Mouse (Mus musculus): ENCODE data around the gene Ldhal6b. TPM values are rescaled to one million over a fixed set of nuclear protein-coding genes. Genes with fewer than 3 reads are reported as not detected.
A peak's percentile ranks its signal among the peaks of the same experiment; 100 is the strongest.
"Not testable (repeated sequence)": the region's sequence is repeated elsewhere in the genome, so short reads cannot be mapped to it uniquely, and the experiment has no call there.

Gene Ldhal6b
- polyA plus RNA-seq (2015; fragmentation: Nextera tagmentation; extraction: Ambion mirVana), result not detected in 2 replicates

GRCm38 (mm10) chr17:5418545-5418944 is at the start of gene Ldhal6b:
Gene Ldhal6b (minus strand): TSS chr17:5418767.
- no peak for ATAC-seq (replicated peaks; ENCODE audit: low FRiP score)
- no peak within 1 kb of the TSS for H3K4me2 ChIP-seq
- no peaks in the 10 kb centered on the region for H3K27me3 ChIP-seq
- WGBS, result 98% methylated on average over 11 of the region's 11 CpGs
- no peaks in the 10 kb centered on the region for H3K4me1 ChIP-seq
- no peak within 1 kb of the TSS for H3K27ac ChIP-seq
- H3K4me3 ChIP-seq (replicated peaks), result no peak within 1 kb of the TSS
- H3K9me3 ChIP-seq (replicated peaks), result no peaks in the 10 kb centered on the region
- no peak within 1 kb of the TSS for H3K9ac ChIP-seq
- peaks cover 41% of the 10 kb centered on the region for H3K36me3 ChIP-seq

- ATAC-seq (replicated peaks; ENCODE audit: low FRiP score), result 0 out of 2 replicates have a peak, but pooled peaks have one; percentile 52
- H3K27me3 ChIP-seq, result no peaks in the 10 kb centered on the region
- no peaks in the 10 kb centered on the region for H3K36me3 ChIP-seq
- no peak overlapping the region for H3K9ac ChIP-seq
- 29% methylated on average over 4 of the region's 4 CpGs for WGBS
- no peaks in the 10 kb centered on the region for H3K9me3 ChIP-seq (replicated peaks)
- no peak overlapping the region for H3K4me3 ChIP-seq (replicated peaks)
- no peak overlapping the region for H3K4me2 ChIP-seq
- H3K4me1 ChIP-seq, result peaks cover 13% of the 10 kb centered on the region
- no peak overlapping the region for H3K27ac ChIP-seq
These were observed 48.6 kb upstream of the Ldhal6b start for GRCm38 (mm10) chr17:5467177-5467576.

- H3K9ac ChIP-seq, result no peak overlapping the region
- H3K4me3 ChIP-seq (replicated peaks), result no peak overlapping the region
- H3K27me3 ChIP-seq, result no peaks in the 10 kb centered on the region
- H3K36me3 ChIP-seq, result no peaks in the 10 kb centered on the region
- H3K9me3 ChIP-seq (replicated peaks), result no peaks in the 10 kb centered on the region
- H3K27ac ChIP-seq, result no peak overlapping the region
- peaks cover 13% of the 10 kb centered on the region for H3K4me1 ChIP-seq
- ATAC-seq (replicated peaks; ENCODE audit: low FRiP score), result 0 out of 2 replicates have a peak, but pooled peaks have one; percentile 25
- 37% methylated on average over 8 of the region's 8 CpGs for WGBS
- no peak overlapping the region for H3K4me2 ChIP-seq
These were observed 48.2 kb upstream of the Ldhal6b start for GRCm38 (mm10) chr17:5466736-5467135.

- H3K36me3 ChIP-seq, result no peaks in the 10 kb centered on the region
- no peak overlapping the region for H3K4me2 ChIP-seq
- H3K9me3 ChIP-seq (replicated peaks), result no peaks in the 10 kb centered on the region
- H3K9ac ChIP-seq, result no peak overlapping the region
- peaks cover 13% of the 10 kb centered on the region for H3K4me1 ChIP-seq
- no peak overlapping the region for H3K4me3 ChIP-seq (replicated peaks)
- ATAC-seq (replicated peaks; ENCODE audit: low FRiP score), result no peak
- 58% methylated on average over 2 of the region's 2 CpGs for WGBS
- H3K27ac ChIP-seq, result no peak overlapping the region
- H3K27me3 ChIP-seq, result no peaks in the 10 kb centered on the region
These were observed 45.3 kb upstream of the Ldhal6b start for GRCm38 (mm10) chr17:5463912-5464311.

- Histone ChIP-seq H3K36me3 (no peaks in the 10 kb centered on the region), H3K9me3 (replicated peaks) (no peaks in the 10 kb centered on the region), H3K27ac (no peak overlapping the region), H3K4me3 (replicated peaks) (no peak overlapping the region), H3K9ac (no peak overlapping the region), H3K4me2 (no peak overlapping the region), H3K4me1 (no peaks in the 10 kb centered on the region), H3K27me3 (peaks cover 4% of the 10 kb centered on the region; the same call in 1 of the 2 replicates)
- 78% methylated on average over 4 of the region's 4 CpGs for WGBS
- no peak for ATAC-seq (replicated peaks; ENCODE audit: low FRiP score)
These were observed 35.1 kb upstream of the Ldhal6b start for GRCm38 (mm10) chr17:5453657-5454056.

- Histone ChIP-seq H3K27ac (no peak overlapping the region), H3K27me3 (peaks cover 9% of the 10 kb centered on the region; the same call in 1 of the 2 replicates), H3K9me3 (replicated peaks) (no peaks in the 10 kb centered on the region), H3K4me2 (no peak overlapping the region), H3K4me3 (replicated peaks) (no peak overlapping the region), H3K9ac (no peak overlapping the region), H3K36me3 (0 out of 2 replicates have a peak, but pooled peaks cover under 1% of the 10 kb centered on the region), H3K4me1 (peaks cover 14% of the 10 kb centered on the region)
- ATAC-seq (replicated peaks; ENCODE audit: low FRiP score), result no peak
- 54% methylated on average over 5 of the region's 5 CpGs for WGBS
These were observed 25.2 kb upstream of the Ldhal6b start for GRCm38 (mm10) chr17:5443751-5444150.

GRCm38 (mm10) chr17:5443260-5443659 is 24.7 kb upstream of the Ldhal6b start:
- Histone ChIP-seq H3K27ac (no peak overlapping the region), H3K9ac (no peak overlapping the region), H3K9me3 (replicated peaks) (no peaks in the 10 kb centered on the region), H3K4me3 (replicated peaks) (no peak overlapping the region), H3K4me1 (peaks cover 18% of the 10 kb centered on the region), H3K4me2 (no peak overlapping the region), H3K36me3 (0 out of 2 replicates have a peak, but pooled peaks cover 4% of the 10 kb centered on the region), H3K27me3 (peaks cover 9% of the 10 kb centered on the region; the same call in 1 of the 2 replicates)
- ATAC-seq (replicated peaks; ENCODE audit: low FRiP score), result no peak
- 53% methylated on average over 3 of the region's 3 CpGs for WGBS

- not testable (repeated sequence) for H3K9ac ChIP-seq; H3K27me3 ChIP-seq; H3K4me2 ChIP-seq; H3K9me3 ChIP-seq (replicated peaks); ATAC-seq (replicated peaks; ENCODE audit: low FRiP score); H3K4me3 ChIP-seq (replicated peaks); H3K27ac ChIP-seq
- peaks cover 11% of the 10 kb centered on the region; the same call in 1 of the 2 replicates for H3K36me3 ChIP-seq
- 84% methylated on average over 5 of the region's 5 CpGs for WGBS
- H3K4me1 ChIP-seq, result peaks cover 18% of the 10 kb centered on the region
These were observed 23.8 kb upstream of the Ldhal6b start for GRCm38 (mm10) chr17:5442403-5442802.

GRCm38 (mm10) chr17:5440159-5440971 is 21.8 kb upstream of the Ldhal6b start, which contains the start of gene Tmem242:
Gene Tmem242 (minus strand): TSS chr17:5440259.
- ATAC-seq (replicated peaks; ENCODE audit: low FRiP score), result peak; percentile 90
- Histone ChIP-seq H3K9me3 (replicated peaks) (no peaks in the 10 kb centered on the region), H3K9ac (peak within 1 kb of the TSS; percentile 84), H3K4me2 (peak within 1 kb of the TSS; percentile 85), H3K4me1 (peaks cover 18% of the 10 kb centered on the region), H3K4me3 (replicated peaks) (peak within 1 kb of the TSS; percentile 81), H3K27ac (peak within 1 kb of the TSS; percentile 92), H3K36me3 (peaks cover 20% of the 10 kb centered on the region; the same call in 1 of the 2 replicates), H3K27me3 (peaks cover 6% of the 10 kb centered on the region; the same call in 1 of the 2 replicates)
- under 1% methylated on average over 27 of the region's 27 CpGs for WGBS

- Histone ChIP-seq H3K36me3 (peaks cover 24% of the 10 kb centered on the region), H3K4me3 (replicated peaks) (peak overlapping the region; percentile 81), H3K27ac (peak overlapping the region; percentile 92), H3K27me3 (peaks cover 6% of the 10 kb centered on the region; the same call in 1 of the 2 replicates), H3K9me3 (replicated peaks) (no peaks in the 10 kb centered on the region), H3K4me2 (peak overlapping the region; percentile 85), H3K4me1 (peaks cover 18% of the 10 kb centered on the region), H3K9ac (peak overlapping the region; percentile 84)
- peak; percentile 52 for ATAC-seq (replicated peaks; ENCODE audit: low FRiP score)
- 0% methylated on average over 8 of the region's 8 CpGs for WGBS
These were observed 21.2 kb upstream of the Ldhal6b start for GRCm38 (mm10) chr17:5439831-5440158.

GRCm38 (mm10) chr17:5429772-5430133 is 11.2 kb upstream of the Ldhal6b start:
- Histone ChIP-seq H3K9ac (no peak overlapping the region), H3K9me3 (replicated peaks) (no peaks in the 10 kb centered on the region), H3K27ac (no peak overlapping the region), H3K4me3 (replicated peaks) (no peak overlapping the region), H3K4me1 (no peaks in the 10 kb centered on the region), H3K36me3 (peaks cover 53% of the 10 kb centered on the region), H3K27me3 (no peaks in the 10 kb centered on the region), H3K4me2 (no peak overlapping the region)
- no peak for ATAC-seq (replicated peaks; ENCODE audit: low FRiP score)
- WGBS, result 80% methylated on average over 9 of the region's 9 CpGs

GRCm38 (mm10) chr17:5429090-5429771 is 10.7 kb upstream of the Ldhal6b start:
- H3K4me3 ChIP-seq (replicated peaks), result no peak overlapping the region
- H3K27me3 ChIP-seq, result no peaks in the 10 kb centered on the region
- WGBS, result 59% methylated on average over 10 of the region's 10 CpGs
- H3K4me2 ChIP-seq, result no peak overlapping the region
- H3K9ac ChIP-seq, result no peak overlapping the region
- H3K4me1 ChIP-seq, result no peaks in the 10 kb centered on the region
- no peaks in the 10 kb centered on the region for H3K9me3 ChIP-seq (replicated peaks)
- peaks cover 53% of the 10 kb centered on the region for H3K36me3 ChIP-seq
- ATAC-seq (replicated peaks; ENCODE audit: low FRiP score), result peak; percentile 73
- H3K27ac ChIP-seq, result no peak overlapping the region

All from kidney, embryonic 15.5 days (tissue).